Mouse (Mus musculus) kidney, postnatal 4 days (tissue): Measurements from ENCODE around the gene Ybey.

ENCODE experiments used
- DNase-seq, 2 experiments: peaks; one replicate each; pipeline ENCODE4 v3.0.0; 2021; ENCODE audit warnings: mixed read lengths in 2 of 2

Gene Ybey

DNA sequence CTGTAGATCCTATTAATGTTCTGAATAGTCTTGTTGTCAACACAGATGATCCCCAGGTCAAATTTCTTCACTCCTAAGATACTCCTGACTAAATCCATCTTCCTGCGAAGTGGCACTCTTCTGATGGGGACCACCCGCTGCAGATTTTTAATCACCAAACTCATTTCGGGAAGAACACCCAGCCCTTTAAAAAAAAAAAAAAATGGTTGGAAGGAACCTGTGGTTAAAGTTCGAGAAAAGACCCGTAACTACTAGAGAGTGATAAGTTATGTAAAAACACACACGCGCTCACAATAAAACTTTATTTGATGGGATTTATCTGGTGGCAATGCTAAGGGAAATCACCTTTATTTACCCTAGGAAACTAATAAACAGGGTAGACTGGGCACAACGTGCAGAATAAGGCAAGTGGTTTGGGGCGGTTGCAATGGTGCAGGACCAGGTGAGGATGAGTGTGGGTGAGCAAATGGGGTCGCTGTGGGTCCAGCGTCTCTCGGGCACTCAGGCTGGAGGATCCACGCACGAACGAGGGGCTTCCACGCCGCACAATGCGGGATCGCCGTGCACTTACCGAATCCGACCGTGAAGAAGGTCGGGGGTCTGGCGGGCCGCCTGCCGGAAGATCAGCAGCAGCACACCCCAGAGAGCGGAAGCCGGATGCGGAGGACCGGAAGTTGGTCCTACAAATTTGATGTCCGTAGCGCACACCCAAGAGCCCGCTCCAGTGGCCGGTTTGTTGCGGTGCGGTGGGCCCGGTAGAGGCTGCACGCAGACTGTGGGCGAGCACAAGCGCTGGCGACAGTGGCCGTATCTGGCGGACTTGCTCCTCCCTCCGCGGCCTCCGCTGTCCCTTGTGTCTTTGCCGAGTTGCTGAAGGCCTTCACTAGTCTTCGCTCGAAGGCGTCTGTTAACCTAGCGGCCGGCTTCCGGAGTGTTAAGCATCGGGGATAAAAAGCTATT lies at the start of gene Ybey, which contains the start of gene Mcm3ap:
TSS of gene Ybey (minus strand) at position 912 of the 960 bp plus-strand sequence.
TSS of gene Mcm3ap (plus strand) at position 725 of the 960 bp plus-strand sequence.
- peak; percentile 88 to 94 for DNase-seq

DNA sequence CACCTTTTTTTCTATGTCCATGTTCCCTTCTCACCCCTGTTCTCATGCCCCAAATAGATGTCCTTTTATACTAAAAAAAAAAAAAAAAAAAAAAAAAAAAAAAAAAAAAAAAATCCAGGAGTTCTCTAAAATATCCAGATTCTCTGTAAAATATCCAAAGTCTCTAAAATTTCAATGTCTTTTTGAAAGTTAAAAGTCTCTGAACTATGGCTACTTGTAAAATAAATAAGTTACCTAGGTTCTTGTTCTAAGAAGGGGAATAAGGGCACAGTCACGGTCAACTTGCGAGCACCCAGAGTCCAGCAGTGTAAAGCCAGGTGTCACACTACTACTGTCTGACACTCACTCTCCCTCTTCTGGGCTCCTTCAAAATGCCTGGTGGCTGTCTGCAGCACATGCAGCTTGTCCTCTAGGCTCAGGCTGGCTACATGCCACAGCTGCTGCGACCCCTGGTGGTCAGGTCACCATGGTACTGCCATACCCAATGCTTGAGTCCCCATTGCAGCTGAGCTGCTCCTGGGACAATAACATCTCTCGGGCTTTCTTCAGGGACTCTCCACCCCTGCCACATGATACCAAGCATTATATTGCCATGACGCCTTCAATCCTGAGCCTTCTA lies 44.2 kb upstream of the Ybey start:
- peak; percentile 93 for DNase-seq

DNA sequence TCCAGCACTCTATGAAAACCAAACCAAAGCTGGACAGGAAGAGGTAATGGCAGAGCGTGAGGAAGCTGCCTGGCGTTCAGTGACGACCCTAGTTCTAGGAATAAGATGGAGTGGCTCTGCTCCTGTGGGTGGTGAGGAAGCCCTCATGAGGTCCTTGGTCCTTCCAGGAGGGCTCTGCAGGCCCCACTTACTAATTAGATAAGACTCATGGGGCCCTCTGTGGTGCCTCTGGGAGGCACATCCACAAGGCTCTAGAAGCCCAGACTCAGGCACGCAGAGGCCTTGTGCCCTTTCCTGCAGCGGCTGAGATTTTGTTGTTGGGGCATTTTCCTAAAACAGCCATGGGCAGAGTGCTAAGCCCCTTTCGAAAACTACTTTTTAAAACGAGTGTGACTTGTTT lies 37.0 kb upstream of the Ybey start:
- no peak for DNase-seq

DNA sequence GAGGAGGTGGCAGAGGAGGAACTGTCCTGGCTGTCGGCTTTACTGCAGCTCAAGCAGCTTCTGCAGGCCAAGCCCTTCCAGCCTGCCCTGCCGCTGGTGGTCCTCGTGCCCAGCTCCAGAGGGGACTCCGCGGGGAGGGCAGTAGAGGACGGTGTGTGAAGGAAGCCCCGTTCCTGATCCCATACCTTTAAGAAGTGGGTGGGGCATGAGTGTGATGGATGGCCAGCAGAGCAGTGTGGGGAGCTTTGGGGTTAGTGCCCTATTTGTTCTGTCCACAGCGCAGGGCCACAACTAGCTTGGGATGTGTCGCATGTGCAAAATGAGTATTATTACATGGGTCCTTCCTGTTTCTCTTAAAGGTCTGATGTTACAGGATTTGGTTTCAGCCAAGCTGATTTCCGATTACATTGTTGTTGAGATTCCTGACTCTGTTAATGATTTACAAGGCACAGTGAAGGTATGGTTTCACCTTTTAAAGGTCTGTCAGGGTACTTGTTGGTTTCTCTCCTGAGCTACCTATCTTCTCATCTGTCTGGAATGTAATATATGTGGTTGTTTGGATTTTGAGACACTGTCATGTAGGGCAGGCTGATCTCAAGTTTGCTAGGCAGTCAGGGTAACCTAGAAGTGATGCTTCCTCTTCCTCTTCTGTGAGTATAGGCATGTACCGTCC lies 35.5 kb upstream of the Ybey start:
- DNase-seq = no peak

DNA sequence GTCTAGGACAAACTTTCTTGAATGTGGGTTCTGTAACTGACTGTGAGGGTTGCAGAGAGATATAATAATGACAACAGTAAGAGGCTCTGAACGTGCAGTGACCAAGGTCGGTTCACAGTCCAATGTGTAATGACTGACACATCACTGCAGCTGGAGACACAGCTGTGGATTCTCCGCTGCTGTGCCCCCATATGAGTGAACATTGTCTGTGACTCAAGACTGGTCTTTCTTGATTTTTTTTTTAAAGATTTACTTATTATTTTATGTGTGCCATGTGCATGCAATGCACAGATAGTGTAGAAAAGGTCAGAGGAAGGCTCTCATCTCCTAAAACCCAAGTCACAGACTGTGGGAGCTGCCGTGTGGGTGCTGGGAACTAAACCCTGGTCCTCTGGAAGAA lies 28.6 kb upstream of the Ybey start:
- no peak for DNase-seq

DNA sequence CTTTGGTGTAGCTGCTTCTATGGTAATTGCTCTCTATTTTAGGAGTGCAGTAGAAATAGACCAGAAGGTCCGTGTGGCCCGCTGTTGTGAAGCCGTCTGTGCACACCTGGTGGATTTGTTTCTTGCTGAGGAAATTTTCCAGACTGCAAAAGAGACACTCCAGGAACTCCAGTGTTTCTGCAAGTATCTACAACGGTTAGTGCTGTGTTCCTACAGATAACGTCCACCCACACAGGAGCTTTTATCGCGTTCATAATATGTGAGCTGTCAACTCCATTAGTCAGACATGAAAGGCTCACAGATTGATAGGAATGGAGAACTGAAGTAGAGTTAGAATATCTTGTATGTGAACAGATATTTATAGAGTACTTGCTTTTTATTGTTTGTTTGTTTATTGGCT lies 27.5 kb upstream of the Ybey start:
- no peak for DNase-seq

DNA sequence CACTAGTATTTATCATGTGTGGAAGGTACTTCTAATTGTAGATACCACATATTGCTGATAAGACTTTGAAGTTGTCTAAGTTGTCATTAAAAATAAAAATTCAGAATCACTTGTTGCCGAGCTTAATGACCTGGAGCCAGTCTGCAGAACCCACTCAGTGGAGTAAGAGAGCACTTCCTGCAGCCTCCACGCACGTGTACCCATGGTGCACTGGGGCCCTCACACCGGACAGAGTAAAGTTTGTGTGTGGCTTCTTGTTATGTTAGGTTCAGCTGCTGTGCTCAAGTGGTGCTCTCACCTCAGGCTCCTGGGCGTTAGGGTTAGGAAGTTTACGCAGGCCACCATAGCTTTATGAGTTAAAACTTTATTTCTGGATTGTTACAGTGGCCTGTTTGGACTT lies 26.6 kb upstream of the Ybey start:
- no peak for DNase-seq

DNA sequence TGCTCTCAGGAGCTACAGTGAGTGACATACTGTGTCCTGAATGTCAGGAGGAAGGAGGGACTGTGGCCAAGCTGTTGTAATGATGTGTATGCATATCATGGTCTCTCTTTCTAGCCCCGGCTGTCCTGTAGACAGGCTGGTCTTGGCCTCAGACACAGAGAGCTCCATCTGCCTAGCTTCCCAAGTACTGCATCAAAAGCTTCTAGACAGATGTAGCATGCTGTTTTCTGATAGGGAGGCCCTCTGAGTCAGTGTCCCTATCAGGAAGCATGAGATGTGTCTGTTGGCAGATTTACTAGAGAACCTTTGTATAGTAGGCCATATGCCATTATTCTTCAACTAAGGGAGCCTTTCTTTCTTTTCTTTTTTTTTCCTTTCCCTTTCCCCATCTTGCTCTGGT lies 24.6 kb upstream of the Ybey start:
- no peak for DNase-seq

DNA sequence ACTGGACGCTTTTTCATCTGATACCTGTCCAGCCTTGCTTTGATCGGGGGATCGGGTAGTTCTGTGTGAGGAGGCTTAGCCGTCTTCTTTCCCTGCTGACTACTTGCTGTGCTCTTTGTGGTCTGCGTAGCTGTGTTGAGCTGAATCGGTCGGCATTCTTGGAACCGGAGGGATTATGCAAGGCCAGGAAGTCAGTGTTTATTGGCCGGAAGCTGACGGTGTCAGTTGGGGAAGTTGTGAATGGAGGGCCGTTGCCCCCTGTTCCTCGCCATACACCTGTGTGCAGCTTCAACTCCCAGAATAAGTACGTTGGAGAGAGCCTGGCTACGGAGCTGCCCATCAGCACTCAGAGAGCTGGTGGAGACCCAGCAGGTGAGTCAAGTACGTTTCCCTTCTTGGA lies 20.3 kb upstream of the Ybey start:
- DNase-seq = no peak

DNA sequence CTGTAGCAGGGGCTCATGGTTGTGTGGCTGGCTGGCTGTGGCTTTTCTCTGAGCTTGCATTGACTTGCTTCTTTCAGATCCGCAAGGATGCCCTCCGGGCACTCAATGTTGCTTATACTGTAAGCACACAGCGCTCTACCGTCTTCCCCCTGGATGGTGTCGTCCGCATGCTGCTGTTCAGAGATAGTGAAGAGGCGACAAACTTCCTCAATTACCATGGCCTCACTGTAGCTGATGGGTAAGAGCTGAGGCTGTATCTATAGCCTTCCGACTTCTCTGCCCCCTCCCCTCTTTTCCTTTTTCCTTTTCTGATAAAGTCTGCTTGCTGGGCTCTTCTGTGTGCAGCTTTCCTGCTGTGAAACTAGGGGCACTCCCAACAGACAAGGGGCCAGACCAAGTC lies 19.4 kb upstream of the Ybey start:
- no peak for DNase-seq

DNA sequence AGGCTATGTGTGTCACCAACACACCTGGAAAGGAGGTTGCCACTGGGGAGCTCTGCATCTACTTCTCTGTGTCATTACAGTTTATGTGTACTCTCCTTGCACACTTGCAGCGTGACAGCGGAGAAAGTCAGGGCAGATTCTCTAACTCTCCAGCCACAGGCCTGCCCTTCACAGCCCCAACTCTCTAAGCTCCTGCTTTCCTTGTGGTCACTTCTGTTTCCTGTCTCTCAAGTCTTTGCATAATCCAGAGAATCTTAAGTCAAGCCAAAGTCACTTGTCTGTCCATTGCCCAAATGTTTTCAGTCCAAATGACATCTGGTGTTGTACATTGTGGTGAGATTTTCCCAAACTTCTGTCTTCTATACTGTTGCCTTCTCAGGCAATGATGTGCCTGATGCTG lies 17.4 kb upstream of the Ybey start:
- DNase-seq = no peak

DNA sequence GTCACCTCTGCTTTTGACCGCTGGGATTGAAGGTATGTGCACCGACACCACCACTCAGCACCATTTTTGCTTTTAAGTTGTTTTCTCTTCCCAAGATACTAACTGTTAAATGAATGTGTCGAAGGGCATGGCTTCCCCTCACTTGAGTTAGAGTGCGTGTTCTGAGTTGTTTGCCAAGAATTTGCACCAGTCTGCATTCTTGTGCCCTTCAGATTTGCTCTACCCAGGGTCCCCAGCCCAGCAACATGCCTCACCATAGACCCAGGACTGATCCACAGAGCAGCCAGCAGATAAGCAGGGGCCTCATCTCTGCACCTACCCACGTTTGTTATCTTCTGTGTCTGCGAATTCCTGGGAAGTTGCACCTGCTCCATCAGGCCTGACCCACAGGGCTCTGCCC lies 12.6 kb upstream of the Ybey start:
- DNase-seq = no peak

DNA sequence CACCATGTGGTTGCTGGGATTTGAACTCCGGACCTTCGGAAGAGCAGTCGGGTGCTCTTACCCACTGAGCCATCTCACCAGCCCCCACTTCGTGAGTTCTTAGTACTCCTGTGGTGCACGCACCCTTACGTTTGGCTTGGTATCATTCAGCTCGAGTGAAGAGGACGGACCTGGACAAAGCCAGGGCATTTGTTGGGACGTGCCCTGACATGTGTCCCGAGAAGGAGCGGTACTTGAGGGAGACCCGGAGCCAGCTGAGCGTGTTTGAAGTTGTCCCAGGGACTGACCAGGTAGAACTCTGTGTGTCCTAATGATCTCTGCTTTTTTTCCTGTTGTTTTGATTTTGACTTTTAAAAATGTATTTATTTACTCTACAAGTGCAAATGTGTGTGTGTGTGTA lies 11.9 kb upstream of the Ybey start:
- DNase-seq = no peak

DNA sequence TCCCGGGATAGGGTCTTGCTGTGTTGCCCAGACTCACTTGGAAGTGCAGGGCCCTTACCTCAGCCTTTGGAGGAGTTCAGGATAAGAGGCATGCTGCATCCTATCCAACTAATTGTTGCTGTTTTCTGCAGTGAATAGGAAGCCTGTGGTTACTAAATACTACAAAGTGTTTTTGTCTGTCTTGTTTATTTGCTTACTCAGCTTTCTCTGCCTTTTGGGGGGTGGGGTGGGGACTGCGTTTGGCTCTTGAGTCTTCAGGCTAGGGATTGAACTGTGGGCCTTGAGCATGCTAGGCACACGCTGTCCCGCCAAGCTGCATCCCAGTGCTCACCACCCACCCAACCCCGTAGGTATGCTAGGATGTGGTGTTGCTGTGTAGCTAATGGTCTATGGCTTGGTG lies 4.8 kb upstream of the Ybey start:
- DNase-seq = no peak

DNA sequence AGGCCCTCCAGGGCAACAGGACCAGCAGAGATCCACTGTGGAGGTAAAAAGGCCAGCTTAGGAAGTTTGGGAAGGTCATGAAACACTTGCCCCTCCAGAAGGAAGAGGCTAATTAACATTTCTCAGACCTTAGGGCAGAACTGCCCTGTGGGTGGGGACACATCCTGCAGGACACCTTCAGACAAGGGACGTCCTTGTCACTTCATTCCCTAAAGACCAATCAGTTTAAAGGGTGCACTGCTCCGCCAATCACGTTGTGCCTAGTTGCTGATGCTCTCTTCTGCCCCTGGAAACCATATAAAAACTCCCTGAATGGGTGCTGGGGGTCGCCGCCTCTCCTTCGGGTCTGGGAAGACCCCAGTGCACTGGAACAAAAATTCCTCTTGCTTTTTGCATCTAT lies 6.2 kb downstream of the Ybey start:
- no peak for DNase-seq

DNA sequence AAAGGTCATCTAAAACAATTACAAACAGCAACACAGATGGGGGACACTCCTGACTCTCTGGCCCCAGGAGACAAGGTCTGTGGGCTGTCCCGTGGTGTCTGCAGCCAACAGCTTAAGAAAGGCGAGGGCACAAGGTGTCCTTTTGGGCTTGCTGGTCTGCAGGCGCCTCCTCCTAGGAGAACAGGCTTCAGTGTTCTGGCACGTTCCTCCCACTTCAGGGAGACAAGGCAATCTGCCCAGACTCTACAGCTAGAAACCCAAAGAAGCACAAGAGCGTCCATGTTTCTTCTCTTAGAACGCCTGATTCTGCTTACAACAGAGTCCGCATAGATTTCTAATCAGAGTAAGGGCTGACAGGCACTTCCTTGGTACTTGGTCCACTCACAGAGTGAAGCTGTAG lies 6.6 kb downstream of the Ybey start:
- no peak for DNase-seq

DNA sequence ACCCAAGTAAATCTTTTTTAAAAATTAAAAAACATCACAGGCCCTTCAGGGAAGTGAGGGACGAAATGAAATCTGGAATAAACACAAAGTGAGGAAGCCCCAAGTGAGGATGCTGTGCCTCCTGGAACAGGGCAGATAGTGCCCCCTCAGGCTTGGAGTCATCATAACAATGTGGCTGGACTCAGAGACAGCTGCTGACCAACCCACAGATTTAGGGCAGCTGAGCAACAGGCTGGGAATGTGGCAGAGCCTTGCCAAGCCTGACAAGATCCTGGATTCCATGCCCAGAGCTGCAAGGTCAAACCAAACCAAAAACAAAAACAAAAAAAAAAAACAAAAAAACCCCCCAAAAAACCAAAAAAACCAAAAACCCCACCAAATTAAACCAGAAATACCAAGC lies 7.7 kb downstream of the Ybey start:
- DNase-seq = no peak

DNA sequence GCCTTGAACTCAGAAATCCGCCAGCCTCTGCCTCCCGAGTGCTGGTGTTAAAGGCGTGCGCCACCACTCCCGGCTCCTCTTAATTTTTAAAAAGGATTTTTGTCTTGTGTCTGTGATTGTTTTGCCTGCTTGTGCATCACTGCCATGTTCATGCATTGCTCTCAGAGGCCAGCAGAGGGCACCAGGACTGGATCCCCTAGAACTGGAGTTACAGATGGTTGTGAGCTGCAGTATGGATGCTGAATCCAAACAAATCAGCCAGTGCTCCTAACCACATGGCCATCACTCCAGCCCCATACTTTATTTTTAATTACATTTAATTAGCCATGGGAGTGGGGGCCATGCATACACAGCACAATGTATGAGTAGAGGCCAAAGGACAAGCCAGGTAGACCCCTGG lies 13.6 kb downstream of the Ybey start:
- peak; percentile 74 to 75 for DNase-seq

DNA sequence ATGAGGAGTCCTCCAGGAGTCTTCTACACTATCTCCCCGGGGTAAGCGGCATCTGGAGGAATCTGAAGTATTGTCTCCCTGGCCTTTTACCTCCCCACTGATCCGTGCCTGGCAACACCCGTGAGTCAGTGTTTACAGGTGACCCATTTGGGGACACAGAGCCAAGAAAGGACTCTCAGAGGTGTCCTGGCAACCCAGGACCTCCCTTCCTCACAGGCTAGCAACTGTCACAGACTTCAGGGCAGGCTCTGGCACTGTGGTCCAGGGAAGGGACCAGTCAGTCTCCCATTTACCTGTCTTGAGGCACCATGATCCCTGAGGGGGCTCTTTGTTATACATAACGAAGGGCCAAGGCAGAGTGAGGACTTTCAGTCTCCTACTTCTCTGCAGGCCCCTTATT lies 20.1 kb downstream of the Ybey start, which contains the start of gene 2610028H24Rik:
TSS of gene 2610028H24Rik (plus strand) at position 231 of the 400 bp plus-strand sequence.
- DNase-seq = no peak

DNA sequence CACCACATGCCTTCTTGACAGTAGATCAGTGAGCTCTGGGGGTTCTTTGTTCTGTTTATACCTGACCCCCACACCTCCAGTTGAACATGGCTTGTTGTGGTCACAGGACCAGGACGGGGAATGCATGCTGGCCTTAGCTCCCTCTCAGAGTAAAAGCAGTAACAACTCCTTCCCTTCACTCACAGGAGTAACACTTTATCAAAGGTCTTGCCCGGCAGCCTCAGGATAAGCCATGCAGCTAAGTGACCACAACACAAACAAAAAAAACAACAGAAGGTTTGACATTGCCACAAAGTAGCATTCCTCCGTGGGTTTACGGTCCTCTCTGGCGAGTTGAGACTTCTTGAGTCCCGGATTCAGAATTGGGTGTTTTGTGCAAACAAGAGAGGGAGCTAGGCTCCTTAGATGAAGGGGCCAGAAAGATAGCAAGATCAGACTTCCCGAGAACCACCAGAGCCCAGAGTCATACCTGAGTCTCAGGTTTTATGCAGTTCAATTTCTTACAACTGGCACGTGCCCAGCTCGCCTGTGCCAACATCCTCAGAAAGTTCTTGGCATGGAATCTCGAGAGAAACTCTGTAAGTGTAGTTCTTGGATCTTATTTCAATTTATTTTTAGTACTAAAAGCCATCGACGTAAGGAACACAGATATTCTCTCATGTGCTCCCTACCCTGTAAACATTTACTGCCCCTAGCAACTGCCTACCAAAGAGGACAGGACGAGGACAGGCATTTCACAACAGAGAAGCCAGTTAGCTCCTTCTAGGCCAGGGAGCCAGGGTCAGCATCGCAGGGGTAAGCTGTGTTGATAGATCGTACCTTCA lies 21.3 kb downstream of the Ybey start:
- no peak for DNase-seq

DNA sequence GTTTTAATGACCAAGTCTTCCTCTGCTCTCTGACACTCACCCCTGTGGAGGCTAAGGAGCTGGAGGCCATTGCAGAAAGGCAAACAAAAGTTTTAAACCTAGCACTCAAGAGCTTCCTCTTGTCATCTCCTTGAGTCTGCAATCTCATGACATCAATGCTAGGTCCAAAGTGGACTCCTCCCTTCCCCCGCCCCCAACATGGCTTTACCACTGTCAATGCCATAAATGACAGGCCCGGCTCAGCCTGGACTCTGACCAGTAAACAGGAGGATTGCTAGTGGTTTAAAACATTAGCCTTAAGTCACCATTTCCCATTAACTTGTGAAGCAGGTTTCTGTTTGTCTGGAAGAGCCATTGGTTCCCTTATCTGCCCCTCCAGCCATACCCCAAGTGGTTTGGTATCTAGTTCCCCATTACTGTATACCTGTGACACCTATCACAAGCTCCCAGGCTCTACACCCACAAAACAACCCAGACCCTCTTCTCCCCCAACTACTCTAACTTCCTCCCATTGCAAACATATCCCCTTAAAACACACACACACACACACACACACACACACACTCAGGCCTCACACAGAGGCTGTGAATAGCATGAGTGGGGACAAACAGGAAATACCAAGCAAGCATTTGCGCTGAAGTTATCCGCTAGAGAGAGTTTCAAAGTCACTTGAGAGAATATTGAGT lies 22.8 kb downstream of the Ybey start:
- peak; percentile 36 to 40 for DNase-seq
